Comparison of ENCODE assay signal across 22 mouse cellular contexts in genomic region chr11:71591014-71591413, GRCm38 (mm10).
DNase-seq lines count a peak whose midpoint lies in the region; ATAC-seq and TF ChIP-seq lines count a peak whose summit lies in the region.
"Had no signal": no experiment of that assay in that cellular context is flagged by ENCODE, and none has a peak within 500 bp of the region (broad histone marks: within the 10 kb centered on the region; RNA-seq: fewer than 3 reads in every experiment).

No protein-coding gene starts in this region.

- H3K27me3 ChIP-seq in liver, postnatal 0 days (ENCODE audit: insufficient read depth, low read length): no peaks in the 10 kb centered on the region

- peak; percentile 57; the same call in 1 of the 2 replicates for ATAC-seq in frontal cortex, adult (ENCODE audit: low TSS enrichment)
- ATAC-seq in megakaryocyte, adult 5-6 weeks (ENCODE audit: poor library complexity, severe bottlenecking): no peak
- no peak for ATAC-seq in liver, postnatal 0 days
- ATAC-seq: activated CD4-positive, CD25-positive, alpha-beta regulatory T cell, adult 4 months; CD4-positive, CD25-positive, alpha-beta regulatory T cell, adult 4 months; Patski had no signal

- H3K27ac ChIP-seq in cortical plate, adult 2 months (ENCODE audit: insufficient read depth, low read length): 0 out of 2 replicates have a peak overlapping the region, but pooled peaks have one; percentile 72
- H3K27ac ChIP-seq in liver, postnatal 0 days (ENCODE audit: low read depth): no peak overlapping the region

- no peak overlapping the region for H3K4me3 ChIP-seq in cortical plate, adult 2 months (ENCODE audit: insufficient read depth, low read length)
- H3K4me3 ChIP-seq in liver, postnatal 0 days (ENCODE audit: low read depth, low read length): no peak overlapping the region

- TF ChIP-seq POLR2A in cortical plate, adult 2 months (IDR thresholded peaks at IDR 0.05; ENCODE audit: extremely low read depth, insufficient read depth, low read length): no peak

- no peak for TF ChIP-seq CTCF in cortical plate, adult 2 months (IDR thresholded peaks at IDR 0.05; ENCODE audit: extremely low read depth, insufficient read depth, low read length)
- TF ChIP-seq CTCF in liver, postnatal 0 days (IDR thresholded peaks at IDR 0.05; ENCODE audit: low read depth): no peak

- peaks cover 2% of the 10 kb centered on the region; the same call in 1 of the 2 replicates for H3K4me1 ChIP-seq in cortical plate, adult 2 months (ENCODE audit: control insufficient read depth, insufficient read depth, low read length)
- no peaks in the 10 kb centered on the region for H3K4me1 ChIP-seq in liver, postnatal 0 days (ENCODE audit: insufficient read depth)

- H3K4me2 ChIP-seq in liver, postnatal 0 days (ENCODE audit: low read depth, low read length): no peak overlapping the region

- WGBS in liver, postnatal 0 days (ENCODE audit: insufficient replicate concordance): 72% methylated on average over 6 of the region's 6 CpGs

- no peak for DNase-seq in frontal cortex, postnatal 10 days (ENCODE audit: low spot score in 2 of 2)
- DNase-seq in brain, adult 2 months (ENCODE audit: low read depth, low spot score): peak; percentile 51
- DNase-seq in telencephalon, adult 2 months (ENCODE audit: low read depth, low spot score): peak; percentile 49
- no peak for DNase-seq in liver, postnatal 0 days
- DNase-seq in B cell, adult 2 months: no peak
- DNase-seq: adrenal gland, adult 2 months; adrenal gland, adult 8-10 months; adrenal gland, postnatal 10 days; adrenal gland, postnatal 14 days; adrenal gland, postnatal 25 days; adrenal gland, postnatal 36 days; cerebellum, adult 11 months; cerebellum, adult 11-12 months; cerebellum, adult 18-20 months; cerebellum, adult 2 months had no signal

- H3K9me3 ChIP-seq in liver, postnatal 0 days (ENCODE audit: low read length): no peaks in the 10 kb centered on the region

- H3K9ac ChIP-seq in liver, postnatal 0 days (replicated peaks): no peak overlapping the region

- H3K36me3 ChIP-seq in liver, postnatal 0 days (replicated peaks; ENCODE audit: insufficient read depth, low read length): no peaks in the 10 kb centered on the region
- H3K36me3 ChIP-seq: G1E had no signal

- no peak for TF ChIP-seq EP300 in liver, postnatal 0 days (IDR thresholded peaks at IDR 0.05; ENCODE audit: low read depth)

Comparison
In these comparisons a context has a peak if more than half of its experiments do, and no peak if none do; other contexts are left out.
1. DNase-seq: peak in brain, adult 2 months (single experiment) and telencephalon, adult 2 months (single experiment); none in frontal cortex, postnatal 10 days (0 of 2), liver, postnatal 0 days (single experiment) and B cell, adult 2 months (0 of 2).